Mouse (Mus musculus): ENCODE results near the gene Ahnak.

DNA sequence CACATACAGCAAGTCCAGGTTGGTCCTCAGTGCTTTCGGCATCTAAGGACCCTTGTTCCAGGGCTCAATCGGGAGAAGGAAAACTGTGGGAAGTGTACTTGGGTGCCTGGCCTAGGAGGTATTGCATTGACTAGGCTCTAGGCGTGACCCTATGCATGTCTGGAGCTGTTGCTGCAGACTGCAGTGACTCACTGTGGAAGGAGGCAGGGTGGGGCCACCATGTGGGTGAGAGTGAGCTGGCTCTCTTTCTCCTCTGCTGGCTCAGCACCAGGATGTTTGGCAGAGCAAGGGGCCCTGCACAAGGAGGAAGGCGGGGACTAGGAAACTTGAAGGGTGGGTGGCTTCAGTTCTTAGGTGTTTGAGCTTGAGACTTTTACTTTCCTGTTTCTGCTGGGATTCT is 8.5 kb downstream of the Ahnak start:
- TF ChIP-seq POLR2A (IDR thresholded peaks at IDR 0.05; ENCODE audit: low read depth, low read length) (no peak), CTCF (conservative IDR thresholded peaks at IDR 0.05; ENCODE audit: insufficient read depth, insufficient read length, low read depth, low read length) (no peak)
